Mouse (Mus musculus) cerebellum, postnatal 14 days (tissue): ENCODE measurements around the gene Treml2.
"Not testable (repeated sequence)": the region's sequence is repeated elsewhere in the genome, so short reads cannot be mapped to it uniquely, and the experiment has no call there.

Experiments used
- DNase-seq, 2 experiments: peaks; one replicate each; pipeline ENCODE4 v3.0.0; 2021; ENCODE audit warnings: mixed read lengths in 2 of 2

Treml2 gene

GRCm38 (mm10) chr17:48350681-48351193, 51.4 kb downstream of the Treml2 start:
- DNase-seq = no peak

GRCm38 (mm10) chr17:48352976-48353375, 53.7 kb downstream of the Treml2 start:
- DNase-seq = not testable (repeated sequence)

GRCm38 (mm10) chr17:48355822-48356221, 56.5 kb downstream of the Treml2 start:
- DNase-seq = no peak

- DNase-seq = no peak
Observed at GRCm38 (mm10) chr17:48357892-48358291, 58.6 kb downstream of the Treml2 start.

- no peak for DNase-seq
Observed at GRCm38 (mm10) chr17:48359616-48360015, 60.3 kb downstream of the Treml2 start, which contains the start of gene Treml1. Gene Treml1 (plus strand): TSS chr17:48359916.

GRCm38 (mm10) chr17:48360462-48360861, 61.2 kb downstream of the Treml2 start:
- DNase-seq = no peak
